Mouse (Mus musculus) myocyte (in vitro differentiated cells): ENCODE results near the gene Nanos3. TPM values are rescaled to one million over a fixed set of nuclear protein-coding genes. Genes with fewer than 3 reads are reported as not detected.

ENCODE experiments used
- H3K27me3 ChIP-seq: one replicate; pipeline ENCODE4 v1.6.1; 2011; ENCODE audit not compliant: control insufficient read depth, insufficient read depth, insufficient read length
- H3K36me3 ChIP-seq: one replicate; pipeline ENCODE4 v1.6.1; 2011; ENCODE audit not compliant: control insufficient read depth, insufficient read depth
- H3K4me2 ChIP-seq: one replicate; pipeline ENCODE4 v1.6.1; 2011; ENCODE audit warnings: low read depth, control low read depth
- H3K4me3 ChIP-seq: one replicate; pipeline ENCODE4 v1.5.1; 2011; ENCODE audit warnings: mild to moderate bottlenecking, control low read depth, moderate library complexity
- H3K79me2 ChIP-seq: one replicate; pipeline ENCODE4 v1.6.1; 2011; ENCODE audit not compliant: control insufficient read depth, insufficient read depth
- H3ac ChIP-seq: one replicate; pipeline ENCODE4 v1.6.1; 2011; ENCODE audit not compliant: control insufficient read depth, insufficient read length
- CEBPB ChIP-seq: IDR thresholded peaks from 2 replicates; pipeline ENCODE4 v1.6.1; 2011; ENCODE audit warnings: mild to moderate bottlenecking, moderate library complexity; ENCODE audit not compliant: poor library complexity, insufficient read depth, severe bottlenecking
- E2F4 ChIP-seq: IDR thresholded peaks from one replicate; pipeline ENCODE4 v1.6.1; 2011; ENCODE audit warnings: mild to moderate bottlenecking, control low read depth, moderate library complexity; ENCODE audit not compliant: insufficient read depth
- MAX ChIP-seq: IDR thresholded peaks from one replicate; pipeline ENCODE4 v1.6.1; 2011; ENCODE audit warnings: low read depth, mild to moderate bottlenecking, control low read depth
- MYOD1 ChIP-seq, 3 experiments: IDR thresholded peaks; one replicate each; pipeline ENCODE4 v1.6.1; 2011; ENCODE audit warnings: control low read depth in 2 of 3, low read depth in 2 of 3, mild to moderate bottlenecking in 2 of 3, moderate library complexity in 1 of 3; ENCODE audit not compliant: insufficient read length in 2 of 3, control insufficient read depth in 1 of 3
- MYOG ChIP-seq, 3 experiments: IDR thresholded peaks; one replicate each; pipeline ENCODE4 v1.6.1; 2011; ENCODE audit warnings: control low read depth in 2 of 3, low read depth in 2 of 3, mild to moderate bottlenecking in 2 of 3; ENCODE audit not compliant: insufficient read length in 2 of 3, control insufficient read depth in 1 of 3, insufficient read depth in 1 of 3
- POLR2A ChIP-seq: IDR thresholded peaks from one replicate; pipeline ENCODE4 v1.6.1; 2011; ENCODE audit warnings: low read depth, mild to moderate bottlenecking, control low read depth, moderate library complexity; ENCODE audit not compliant: insufficient read length
- POLR2AphosphoS2 ChIP-seq: IDR thresholded peaks from one replicate; pipeline ENCODE4 v1.6.1; 2011; ENCODE audit warnings: low read depth, control low read depth; ENCODE audit not compliant: insufficient read length
- REST ChIP-seq: IDR thresholded peaks from one replicate; pipeline ENCODE4 v1.6.1; 2011; ENCODE audit warnings: mild to moderate bottlenecking, control low read depth, moderate library complexity; ENCODE audit not compliant: insufficient read depth, insufficient read length
- SRF ChIP-seq: IDR thresholded peaks from one replicate; pipeline ENCODE4 v1.6.1; 2011; ENCODE audit warnings: low read depth; ENCODE audit not compliant: control insufficient read depth, insufficient read length
- TCF12 ChIP-seq: IDR thresholded peaks from one replicate; pipeline ENCODE4 v1.6.1; 2011; ENCODE audit warnings: mild to moderate bottlenecking, control low read depth; ENCODE audit not compliant: poor library complexity, insufficient read depth, severe bottlenecking
- TCF3 ChIP-seq: IDR thresholded peaks from one replicate; pipeline ENCODE4 v1.6.1; 2011; ENCODE audit warnings: low read depth, control low read depth; ENCODE audit not compliant: insufficient read length
- USF1 ChIP-seq: IDR thresholded peaks from one replicate; pipeline ENCODE4 v1.6.1; 2011; ENCODE audit warnings: low read depth, mild to moderate bottlenecking, control low read depth, moderate library complexity
- polyA plus RNA-seq: library from polyadenylated mRNA; unstranded; fragments of >200 nt; fragmentation: generic; extraction: Trizol; gene quantifications from one replicate; pipeline ENCODE4 v1.2.1, GENCODE M21; 2012; ENCODE audit warnings: missing spikeins

The Nanos3 gene
- polyA plus RNA-seq, 1 experiment, result 1.2 TPM

GRCm38 (mm10) chr8:84170096-84170495 lies 14.9 kb downstream of the Nanos3 start:
- Histone ChIP-seq H3K27me3 (no peaks in the 10 kb centered on the region), H3K36me3 (no peaks in the 10 kb centered on the region), H3K79me2 (no peaks in the 10 kb centered on the region), H3ac (no peak overlapping the region), H3K4me3 (no peak overlapping the region), H3K4me2 (no peak overlapping the region)
- TF ChIP-seq MAX (no peak), TCF3 (no peak), TCF12 (no peak), POLR2AphosphoS2 (no peak), SRF (no peak)

GRCm38 (mm10) chr8:84167696-84168095 lies 17.3 kb downstream of the Nanos3 start:
- H3K36me3 ChIP-seq, result no peaks in the 10 kb centered on the region
- no peak overlapping the region for H3K4me2 ChIP-seq
- H3K4me3 ChIP-seq, result no peak overlapping the region
- no peaks in the 10 kb centered on the region for H3K79me2 ChIP-seq
- TF ChIP-seq SRF, result no peak
- TF ChIP-seq TCF12, result no peak
- TF ChIP-seq USF1, result no peak
- no peak for TF ChIP-seq POLR2A
- no peak for TF ChIP-seq MYOD1 (IDR thresholded peaks at IDR 0.05; ENCODE audit: control insufficient read depth in 1 of 3, insufficient read length in 2 of 3, low read depth in 2 of 3)
- no peak for TF ChIP-seq MYOG (IDR thresholded peaks at IDR 0.05; ENCODE audit: control insufficient read depth in 1 of 3, insufficient read depth in 1 of 3, insufficient read length in 2 of 3, low read depth in 2 of 3)
- no peak overlapping the region for H3ac ChIP-seq
- no peaks in the 10 kb centered on the region for H3K27me3 ChIP-seq

DNA sequence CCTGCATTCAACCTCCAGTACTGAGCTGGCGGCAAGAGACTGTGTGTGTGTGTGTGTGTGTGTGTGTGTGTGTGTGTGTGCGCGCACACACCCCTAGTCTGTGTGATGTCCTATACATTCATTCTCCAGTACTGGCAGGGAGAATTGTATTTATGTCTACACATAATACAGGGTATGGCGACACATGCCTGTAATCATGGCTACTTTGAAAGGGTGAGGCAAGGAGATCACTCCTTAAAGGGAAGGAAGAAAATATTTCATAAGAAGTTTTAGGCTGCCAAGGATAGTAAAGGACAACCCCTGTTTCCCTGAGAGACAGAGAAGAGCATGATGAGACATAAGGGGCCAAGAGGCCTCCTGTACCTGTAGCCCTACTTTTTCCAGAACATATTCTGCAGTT lies 27.4 kb downstream of the Nanos3 start:
- Histone ChIP-seq H3K27me3 (no peaks in the 10 kb centered on the region), H3ac (no peak overlapping the region)
- TF ChIP-seq TCF12, result no peak
- peak; percentile 73; the same call in 1 of the 2 replicates for TF ChIP-seq CEBPB

DNA sequence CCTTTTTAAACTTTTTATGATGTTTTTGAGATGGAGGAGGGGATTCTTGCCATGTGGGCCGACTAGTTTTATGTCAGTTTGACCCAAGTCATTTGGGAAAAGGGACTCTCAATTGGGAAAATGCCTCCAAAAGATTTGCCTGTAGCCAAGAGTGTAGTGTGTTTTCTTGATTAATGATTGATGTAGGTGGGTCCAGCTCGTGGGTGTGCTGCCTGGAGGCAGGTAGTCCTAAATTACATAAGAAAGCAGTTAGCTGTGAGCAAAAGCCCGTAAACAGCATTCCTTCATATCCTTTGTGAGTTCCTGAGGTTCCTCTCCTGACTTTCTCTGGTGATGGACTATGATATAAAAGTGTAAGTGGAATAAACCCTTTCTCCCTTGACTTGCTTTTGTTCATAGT lies 35.8 kb downstream of the Nanos3 start:
- H3K4me3 ChIP-seq, result no peak overlapping the region
- no peak for TF ChIP-seq E2F4
- no peak for TF ChIP-seq USF1
- no peak for TF ChIP-seq MYOD1 (IDR thresholded peaks at IDR 0.05; ENCODE audit: control insufficient read depth in 1 of 3, insufficient read length in 2 of 3, low read depth in 2 of 3)
- no peak for TF ChIP-seq CEBPB
- TF ChIP-seq POLR2AphosphoS2, result no peak
- no peak for TF ChIP-seq TCF12
- TF ChIP-seq MYOG (IDR thresholded peaks at IDR 0.05; ENCODE audit: control insufficient read depth in 1 of 3, insufficient read depth in 1 of 3, insufficient read length in 2 of 3, low read depth in 2 of 3), result no peak
- no peak for TF ChIP-seq TCF3
- TF ChIP-seq POLR2A, result no peak
- TF ChIP-seq REST, result no peak
- TF ChIP-seq SRF, result no peak
- TF ChIP-seq MAX, result no peak
- H3K4me2 ChIP-seq, result no peak overlapping the region
- H3K79me2 ChIP-seq, result peaks cover 4% of the 10 kb centered on the region
- no peaks in the 10 kb centered on the region for H3K27me3 ChIP-seq
- no peak overlapping the region for H3ac ChIP-seq
- no peaks in the 10 kb centered on the region for H3K36me3 ChIP-seq

More for the DNA sequence above, 27.4 kb downstream of the Nanos3 start:
- Histone ChIP-seq H3K79me2 (no peaks in the 10 kb centered on the region), H3K4me2 (no peak overlapping the region), H3K36me3 (no peaks in the 10 kb centered on the region), H3K4me3 (no peak overlapping the region)

DNA sequence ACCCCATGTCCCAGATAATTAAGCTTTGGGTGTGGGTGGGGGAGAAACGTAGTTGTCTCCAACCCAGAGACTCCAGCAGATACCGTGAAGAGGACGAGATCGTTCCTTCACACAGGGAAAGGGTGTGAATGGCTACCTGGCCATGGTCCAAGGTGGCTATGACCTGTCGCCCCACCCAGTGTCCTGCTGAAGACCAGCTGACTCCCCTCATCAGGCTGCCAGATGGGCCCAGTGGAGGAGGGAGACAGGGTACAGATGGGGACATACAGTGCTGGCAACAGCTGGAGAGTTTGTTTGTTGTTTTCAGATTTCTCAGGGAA lies 36.5 kb downstream of the Nanos3 start:
- Histone ChIP-seq H3K27me3 (no peaks in the 10 kb centered on the region), H3ac (no peak overlapping the region), H3K4me3 (peak overlapping the region; percentile 70), H3K36me3 (no peaks in the 10 kb centered on the region), H3K79me2 (peaks cover 4% of the 10 kb centered on the region), H3K4me2 (peak overlapping the region; percentile 77)
- TF ChIP-seq REST (no peak), E2F4 (no peak), CEBPB (no peak), USF1 (no peak), MYOD1 (IDR thresholded peaks at IDR 0.05; ENCODE audit: control insufficient read depth in 1 of 3, insufficient read length in 2 of 3, low read depth in 2 of 3) (no peak)
